Mouse (Mus musculus) megakaryocyte, embryonic 14.5 days (primary cell): ENCODE measurements around the gene Cacnb1. TPM values are rescaled to one million over a fixed set of nuclear protein-coding genes. Genes with fewer than 3 reads are reported as not detected.

Source experiments
- H3K27me3 ChIP-seq: replicated peaks from 2 replicates; pipeline ENCODE3; 2012; ENCODE audit warnings: inconsistent platforms
- H3K36me3 ChIP-seq: replicated peaks from 2 replicates; pipeline ENCODE3; 2012; ENCODE audit warnings: low read length, inconsistent platforms, mixed read lengths
- H3K4me1 ChIP-seq: 2 replicates; pipeline ENCODE4 v1.6.1; 2012; ENCODE audit warnings: inconsistent platforms
- H3K4me3 ChIP-seq: replicated peaks from 2 replicates; pipeline ENCODE3; 2012; ENCODE audit warnings: moderate library complexity, mild to moderate bottlenecking, inconsistent platforms
- H3K9me3 ChIP-seq: 2 replicates; pipeline ENCODE4 v1.6.1; 2012; ENCODE audit warnings: inconsistent platforms
- FLI1 ChIP-seq: IDR thresholded peaks from 2 replicates; pipeline ENCODE4 v1.6.1; 2012; ENCODE audit warnings: low read length, inconsistent platforms, mixed read lengths
- GATA1 ChIP-seq: IDR thresholded peaks from 3 replicates; pipeline ENCODE4 v1.6.1; 2012; ENCODE audit warnings: mixed read lengths, low read length, inconsistent platforms, borderline replicate concordance
- polyA plus RNA-seq: library from polyadenylated mRNA; stranded (reverse); fragments of >175 nt; gene quantifications from 2 replicates; pipeline ENCODE4 v1.2.3, GENCODE M21; 2012; ENCODE audit warnings: low replicate concordance; ENCODE audit not compliant: insufficient read depth

Gene Cacnb1
- polyA plus RNA-seq, 1 experiment, result 2.8 TPM

- peaks cover 35% of the 10 kb centered on the region for H3K27me3 ChIP-seq
- H3K4me3 ChIP-seq, result no peak overlapping the region
- H3K36me3 ChIP-seq, result no peaks in the 10 kb centered on the region
- peaks cover 46% of the 10 kb centered on the region for H3K4me1 ChIP-seq
- H3K9me3 ChIP-seq, result peaks cover 8% of the 10 kb centered on the region
- TF ChIP-seq GATA1 (no peak), FLI1 (no peak)
These were observed 70.3 kb downstream of the Cacnb1 start for GRCm38 (mm10) chr11:97952367-97953006.

Other genes starting within 250 kb of the Cacnb1 start
- not detected in 2 replicates for gene 1700001P01Rik, start 247.1 kb downstream of the Cacnb1 start, polyA plus RNA-seq
- gene Rpl23, start 240.6 kb downstream of the Cacnb1 start, polyA plus RNA-seq, result 25.9 and 294 TPM in 2 replicates
- gene Lasp1, start 224.0 kb downstream of the Cacnb1 start, polyA plus RNA-seq, result 51.2 and 77.7 TPM in 2 replicates
- 1.7 TPM in 1 of 2 replicates, not detected in the other for gene B230217C12Rik, start 182.3 kb downstream of the Cacnb1 start, polyA plus RNA-seq
- not detected in 2 replicates for gene Fbxo47, start 138.9 kb downstream of the Cacnb1 start, polyA plus RNA-seq
- gene Plxdc1, start 36.6 kb downstream of the Cacnb1 start, polyA plus RNA-seq, result 1.6 TPM in 1 of 2 replicates, not detected in the other
- 9.1 TPM in 1 of 2 replicates, not detected in the other for gene Arl5c, start 26.9 kb downstream of the Cacnb1 start, polyA plus RNA-seq
- 275 and 2,598 TPM in 2 replicates for gene Rpl19, start 3.7 kb upstream of the Cacnb1 start, polyA plus RNA-seq
- gene Stac2, start 30.4 kb upstream of the Cacnb1 start, polyA plus RNA-seq, result 1.5 TPM in 1 of 2 replicates, not detected in the other
- gene Fbxl20, start 127.4 kb upstream of the Cacnb1 start, polyA plus RNA-seq, result 4.7 and 7.1 TPM in 2 replicates
- 6.4 and 8.2 TPM in 2 replicates for gene Med1, start 170.3 kb upstream of the Cacnb1 start, polyA plus RNA-seq
- 5.5 and 6.0 TPM in 2 replicates for gene Cdk12, start 180.0 kb upstream of the Cacnb1 start, polyA plus RNA-seq